Mouse (Mus musculus) hindbrain, embryonic 11.5 days (tissue): ENCODE data around the gene Lancl2. TPM values are rescaled to one million over a fixed set of nuclear protein-coding genes. Genes with fewer than 3 reads are reported as not detected.

ENCODE experiments used
- ATAC-seq: fragments of 200-750 bp; cut with Nextera tagmentation; 2 replicates; pipeline ENCODE4 v1.8.0; 2017; ENCODE audit warnings: mild to moderate bottlenecking, moderate TSS enrichment, moderate library complexity; ENCODE audit not compliant: low FRiP score
- DNase-seq: peaks from one replicate; pipeline ENCODE4 v3.0.0-alpha.2; 2015; ENCODE audit warnings: low spot score
- H3K27ac ChIP-seq: fragments of 300-500 bp; sonication (generic); 2 replicates; pipeline ENCODE4 v1.5.1; 2014; ENCODE audit warnings: mild to moderate bottlenecking, low read depth, low read length
- H3K27me3 ChIP-seq: fragments of 300-500 bp; sonication (generic); 2 replicates; pipeline ENCODE4 v1.6.1; 2014; ENCODE audit warnings: mild to moderate bottlenecking, low read length, moderate library complexity, mixed read lengths; ENCODE audit not compliant: control insufficient read depth, insufficient read depth
- H3K36me3 ChIP-seq: fragments of 300-500 bp; sonication (generic); 2 replicates; pipeline ENCODE4 v1.6.1; 2014; ENCODE audit warnings: mild to moderate bottlenecking, low read length, moderate library complexity, mixed read lengths; ENCODE audit not compliant: control insufficient read depth, insufficient read depth
- H3K4me1 ChIP-seq: fragments of 300-500 bp; sonication (generic); replicated peaks from 2 replicates; pipeline ENCODE4 v1.6.1; 2014; ENCODE audit warnings: low read length, mixed read lengths; ENCODE audit not compliant: control insufficient read depth, insufficient read depth
- H3K4me2 ChIP-seq: fragments of 300-500 bp; sonication (generic); replicated peaks from 2 replicates; pipeline ENCODE4 v1.6.1; 2014; ENCODE audit warnings: mild to moderate bottlenecking, low read depth, low read length
- H3K4me3 ChIP-seq: fragments of 300-500 bp; sonication (generic); 2 replicates; pipeline ENCODE4 v1.5.1; 2014; ENCODE audit warnings: low read depth, low read length
- H3K9ac ChIP-seq: fragments of 300-500 bp; sonication (generic); 2 replicates; pipeline ENCODE4 v1.6.1; 2014; ENCODE audit warnings: low read depth, low read length
- H3K9me3 ChIP-seq: fragments of 300-500 bp; sonication (generic); 2 replicates; pipeline ENCODE4 v1.6.1; 2016; ENCODE audit warnings: low read length; ENCODE audit not compliant: control insufficient read depth
- WGBS: fragments of 180-500 bp; shearing (Covaris S2); extraction: QIAGEN DNeasy Blood & Tissue Kit; methylation state at CpG from one replicate; pipeline ENCODE4 v1.1.7; 2014; 5-methylcytosine and 5-hydroxymethylcytosine counted together
- polyA plus RNA-seq: library from polyadenylated mRNA; unstranded; fragments of >200 nt; fragmentation: Nextera tagmentation; extraction: Ambion mirVana; gene quantifications from 2 replicates; pipeline ENCODE4 v1.2.1, GENCODE M21; 2014

Gene Lancl2
- polyA plus RNA-seq, 1 experiment from 2014 or later = 51.0 TPM

DNA sequence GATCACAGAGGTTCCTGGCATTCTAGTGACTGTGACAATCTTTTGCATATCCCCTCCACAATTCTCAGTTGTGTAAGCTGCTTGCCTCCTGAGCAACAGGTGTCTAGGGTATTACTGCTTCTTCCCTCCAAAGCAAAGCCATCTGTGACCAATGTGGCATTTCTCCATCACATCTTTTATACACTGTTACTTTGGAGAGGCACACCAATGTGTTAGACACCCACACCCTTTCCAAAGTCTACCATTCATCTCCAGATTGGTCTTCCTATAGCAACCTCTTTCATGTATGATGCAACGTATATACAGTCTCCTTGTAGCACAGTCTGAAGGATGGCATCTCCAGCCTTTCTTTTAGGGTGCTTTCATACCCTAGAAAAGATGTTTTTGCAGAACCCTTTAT, 80.3 kb downstream of the Lancl2 start:
- no peak overlapping the region for H3K4me2 ChIP-seq
- DNase-seq (no peak), ATAC-seq (no peak)
- no peaks in the 10 kb centered on the region for H3K36me3 ChIP-seq
- no peaks in the 10 kb centered on the region for H3K4me1 ChIP-seq
- H3K27ac ChIP-seq = no peak overlapping the region
- H3K9me3 ChIP-seq = no peaks in the 10 kb centered on the region
- no peaks in the 10 kb centered on the region for H3K27me3 ChIP-seq
- H3K4me3 ChIP-seq = no peak overlapping the region
- no peak overlapping the region for H3K9ac ChIP-seq
- 90% methylated on average over 1 of the region's 1 CpGs for WGBS

DNA sequence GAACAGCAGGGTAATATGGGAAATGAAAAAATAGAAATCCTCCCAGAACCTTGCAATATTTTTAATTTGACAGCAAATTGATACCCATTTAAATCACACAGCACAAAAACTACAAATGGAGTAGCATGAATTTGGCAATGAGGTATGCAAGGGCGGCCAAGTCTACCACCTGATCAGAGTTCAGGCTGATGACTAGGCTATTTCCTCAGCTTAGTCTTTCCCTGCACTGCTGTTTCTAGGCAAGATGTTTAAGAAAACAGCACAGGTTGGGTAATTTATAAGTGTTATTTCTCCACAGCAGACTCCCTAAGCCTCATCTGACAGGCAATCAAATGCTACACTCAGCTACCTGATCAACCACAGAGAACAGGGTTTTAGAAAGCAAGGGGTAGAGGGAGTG, 81.9 kb downstream of the Lancl2 start:
- H3K4me2 ChIP-seq = no peak overlapping the region
- no peak overlapping the region for H3K27ac ChIP-seq
- H3K9me3 ChIP-seq = no peaks in the 10 kb centered on the region
- 100% methylated on average over 1 of the region's 1 CpGs for WGBS
- DNase-seq (no peak), ATAC-seq (no peak)
- no peaks in the 10 kb centered on the region for H3K4me1 ChIP-seq
- no peaks in the 10 kb centered on the region for H3K36me3 ChIP-seq
- no peak overlapping the region for H3K4me3 ChIP-seq
- no peak overlapping the region for H3K9ac ChIP-seq
- no peaks in the 10 kb centered on the region for H3K27me3 ChIP-seq

DNA sequence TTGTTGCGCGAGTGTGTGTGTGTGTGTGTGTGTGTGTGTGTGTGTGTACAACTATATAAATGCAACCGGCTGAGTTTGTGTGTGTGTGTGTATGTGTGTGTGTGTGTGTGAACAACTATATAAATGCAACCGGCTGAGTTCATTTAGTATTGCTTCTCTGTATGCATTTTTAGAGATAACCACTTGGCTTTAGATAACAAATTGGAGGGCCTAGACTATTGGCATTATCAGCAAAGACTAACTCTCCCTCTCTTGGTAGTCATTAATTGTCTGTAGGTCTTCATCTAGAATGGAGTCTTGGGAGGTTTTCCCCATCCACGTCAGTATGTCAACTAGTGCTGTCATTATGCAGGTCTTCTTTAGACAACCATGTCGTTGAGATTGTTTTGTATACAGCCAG, 85.0 kb downstream of the Lancl2 start:
- WGBS = 94% methylated on average over 6 of the region's 6 CpGs
- DNase-seq = no peak
- H3K27me3 ChIP-seq = no peaks in the 10 kb centered on the region
- H3K4me1 ChIP-seq = no peaks in the 10 kb centered on the region
- no peak for ATAC-seq
- no peak overlapping the region for H3K4me3 ChIP-seq
- H3K27ac ChIP-seq = no peak overlapping the region
- H3K9me3 ChIP-seq = no peaks in the 10 kb centered on the region
- no peaks in the 10 kb centered on the region for H3K36me3 ChIP-seq
- no peak overlapping the region for H3K9ac ChIP-seq
- no peak overlapping the region for H3K4me2 ChIP-seq

Other genes with a start within 250 kb of the Lancl2 start
- gene Ppm1k, start 167.1 kb upstream of the Lancl2 start, polyA plus RNA-seq = 6.1 and 8.2 TPM in 2 replicates
- 1.2 and 1.7 TPM in 2 replicates for gene Herc6, start 121.5 kb upstream of the Lancl2 start, polyA plus RNA-seq
- gene Pyurf, start 10.5 kb upstream of the Lancl2 start, polyA plus RNA-seq = 15.8 and 18.2 TPM in 2 replicates
- gene Vopp1, start 122.6 kb downstream of the Lancl2 start, polyA plus RNA-seq = 44.3 and 72.1 TPM in 2 replicates
- gene Vmn1r21, start 147.8 kb downstream of the Lancl2 start, polyA plus RNA-seq = 0.09 TPM in 1 of 2 replicates, not detected in the other
- not detected in 2 replicates for gene Vmn1r22, start 205.5 kb downstream of the Lancl2 start, polyA plus RNA-seq
- not detected in 2 replicates for gene Vmn1r23, start 224.3 kb downstream of the Lancl2 start, polyA plus RNA-seq